Mouse (Mus musculus) ES-CJ7 (cell line): ENCODE measurements around the gene Col6a4.

Experiments used
- DNase-seq: peaks from one replicate; pipeline ENCODE4 v3.0.0; 2011; ENCODE audit warnings: low read depth, low spot score

Gene Col6a4

GRCm38 (mm10) chr9:105960533-105960932 lies 136.1 kb downstream of the Col6a4 start, which contains the start of gene Col6a5:
Col6a5 (minus strand) TSS chr9:105960643.
- DNase-seq = no peak

DNA sequence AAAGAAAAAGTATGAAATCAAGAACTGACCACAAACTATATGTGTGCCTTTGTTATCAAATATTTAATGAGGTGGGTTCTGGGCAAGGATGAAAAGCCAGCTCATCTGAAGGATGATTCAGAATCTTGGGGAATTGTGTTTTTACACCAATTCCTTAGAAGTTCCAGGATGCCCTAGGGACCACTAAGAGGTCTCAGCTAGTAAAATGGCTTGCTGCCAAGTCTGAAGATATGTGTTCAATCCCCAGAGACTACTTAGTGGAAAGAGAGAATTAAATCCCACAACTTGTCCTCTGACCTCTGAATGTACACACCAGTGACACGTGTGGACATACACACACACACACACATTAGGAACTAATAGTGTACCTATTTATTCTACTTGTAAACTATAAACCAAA lies 137.5 kb downstream of the Col6a4 start:
- DNase-seq = no peak

DNA sequence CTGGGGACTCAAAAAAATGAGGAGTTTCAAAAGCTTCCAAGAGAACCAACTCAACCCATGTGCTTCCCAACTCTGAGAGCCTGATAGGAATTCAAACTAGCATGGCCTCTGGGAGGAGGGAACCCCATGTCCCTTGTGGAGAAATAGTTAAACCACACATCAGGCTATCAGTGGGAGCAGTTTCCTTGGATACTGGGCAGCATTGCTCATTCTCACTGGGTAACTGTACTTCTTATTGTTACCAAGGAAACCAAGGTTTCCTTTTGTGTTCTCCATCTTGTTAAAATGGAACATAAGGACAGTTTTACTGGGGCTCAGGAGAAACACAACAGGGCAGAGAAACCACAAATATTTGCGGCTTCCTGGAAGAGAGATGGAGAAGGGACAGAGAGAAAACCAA lies 146.8 kb downstream of the Col6a4 start:
- no peak for DNase-seq

DNA sequence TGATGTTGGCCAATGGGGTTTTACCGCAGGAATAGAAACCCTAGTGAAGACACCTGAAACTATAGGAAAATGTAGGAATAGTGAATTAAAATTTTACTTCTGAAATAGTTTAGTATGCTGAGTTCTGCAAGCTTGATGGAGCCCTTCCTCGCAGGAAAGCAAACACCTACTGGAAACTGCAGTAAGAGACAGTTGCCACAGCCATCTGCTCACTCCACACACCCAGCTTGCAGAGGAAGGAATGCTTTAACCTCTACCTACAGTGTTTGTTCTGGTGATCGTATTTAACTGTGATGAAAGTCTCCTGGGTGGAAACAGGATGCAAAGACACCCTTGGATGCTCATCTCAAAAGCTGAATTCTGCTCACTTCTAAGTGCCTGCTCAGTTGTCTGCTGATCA lies 149.0 kb downstream of the Col6a4 start:
- no peak for DNase-seq
